Mouse (Mus musculus) megakaryocyte, embryonic 14.5 days (primary cell): Measurements from ENCODE around the gene Ndufv3.

Source experiments
- FLI1 ChIP-seq: IDR thresholded peaks from 2 replicates; pipeline ENCODE4 v1.6.1; 2012; ENCODE audit warnings: low read length, inconsistent platforms, mixed read lengths
- GATA1 ChIP-seq: IDR thresholded peaks from 3 replicates; pipeline ENCODE4 v1.6.1; 2012; ENCODE audit warnings: mixed read lengths, low read length, inconsistent platforms, borderline replicate concordance

DNA sequence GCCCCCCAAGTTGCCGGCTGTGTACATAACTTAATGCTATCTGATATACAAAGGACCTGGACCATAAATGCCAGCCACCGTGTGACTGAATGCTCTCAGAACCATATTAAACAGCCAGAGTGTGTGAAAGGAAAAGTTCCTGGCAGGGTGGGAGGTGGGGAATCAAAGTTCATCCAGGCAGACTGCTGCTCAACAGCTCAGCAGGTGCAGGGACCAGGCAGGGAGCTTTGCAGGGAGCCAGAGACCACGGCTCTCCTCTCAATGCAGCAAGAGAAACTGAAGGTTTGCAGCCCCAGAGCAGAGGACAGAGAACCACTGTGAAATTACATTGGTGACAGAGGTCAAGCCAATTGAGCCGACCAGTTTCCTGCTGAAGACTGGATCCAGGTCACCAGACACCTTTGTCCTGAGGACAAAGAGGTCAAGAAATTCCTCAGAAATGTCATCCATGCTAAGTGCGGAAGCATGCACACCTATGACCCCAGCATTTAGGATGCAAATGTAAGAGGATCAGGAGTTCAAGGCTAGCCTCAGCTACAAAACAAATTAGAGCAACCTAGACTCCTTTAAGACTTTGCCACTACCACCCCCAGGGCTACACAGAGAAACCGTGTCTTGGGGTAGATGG lies 32.4 kb upstream of the Ndufv3 start:
- TF ChIP-seq FLI1 (no peak), GATA1 (no peak)
